Mouse (Mus musculus): ENCODE results near the gene Vps36. TPM values are rescaled to one million over a fixed set of nuclear protein-coding genes. Genes with fewer than 3 reads are reported as not detected.
A peak's percentile ranks its signal among the peaks of the same experiment; 100 is the strongest.

Gene Vps36
- polyA plus RNA-seq, 1 experiment from 2014 or later = 31.1 TPM

DNA sequence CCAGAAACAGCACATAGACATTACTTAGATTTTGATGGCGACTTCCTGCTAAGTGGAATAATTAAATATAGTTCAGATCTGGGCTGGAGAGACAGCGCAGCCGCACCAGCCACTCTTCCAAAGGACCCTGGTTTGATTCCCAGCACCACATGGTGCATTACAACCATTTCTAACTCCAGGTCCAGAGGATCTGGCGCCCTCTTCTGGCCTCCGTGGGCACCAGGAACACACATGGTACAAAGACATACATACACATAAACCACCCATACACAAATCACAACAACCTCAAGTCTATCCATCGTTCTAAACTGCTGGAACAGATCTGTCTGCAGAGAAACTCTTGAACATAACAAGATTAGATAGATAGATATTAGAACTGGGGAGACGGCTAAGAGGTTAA, 16.6 kb upstream of the Vps36 start:
- Histone ChIP-seq H3K27me3 (ENCODE audit: insufficient read depth, poor library complexity, severe bottlenecking) (no peaks in the 10 kb centered on the region), H3K4me1 (replicated peaks) (no peaks in the 10 kb centered on the region), H3K36me3 (peaks cover 81% of the 10 kb centered on the region), H3K4me3 (no peak overlapping the region), H3K27ac (no peak overlapping the region), H3K9me3 (peaks cover 13% of the 10 kb centered on the region)
- WGBS = 96% methylated on average over 7 of the region's 7 CpGs
- no peak for DNase-seq (ENCODE audit: low spot score)

DNA sequence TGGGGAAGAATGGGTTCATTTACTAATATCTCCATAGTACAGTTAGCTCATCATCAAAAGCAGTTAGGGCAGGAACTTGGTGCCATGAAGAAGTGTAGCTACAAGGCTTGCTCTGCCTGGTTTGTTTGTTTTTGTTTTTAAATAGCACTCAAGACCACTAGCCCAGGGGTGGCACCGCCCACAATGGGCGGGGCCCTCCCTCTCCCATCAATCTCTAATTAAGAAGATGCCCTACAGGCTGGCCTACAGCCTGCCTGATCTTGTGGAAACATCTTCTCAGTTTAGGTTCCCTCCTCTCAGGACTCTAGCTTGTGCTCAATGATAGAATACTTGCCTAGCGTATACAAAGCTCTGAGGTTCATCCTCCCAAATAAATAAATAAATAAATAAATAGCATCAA, 7.7 kb upstream of the Vps36 start:
- H3K36me3 ChIP-seq = 0 out of 2 replicates have a peak, but pooled peaks cover 5% of the 10 kb centered on the region
- WGBS = 1% methylated on average over 3 of the region's 3 CpGs
- H3K4me3 ChIP-seq = peak overlapping the region; percentile 70
- H3K9me3 ChIP-seq = no peaks in the 10 kb centered on the region
- peak overlapping the region; percentile 96 for H3K27ac ChIP-seq
- peak; percentile 41 for DNase-seq (ENCODE audit: low spot score)
- H3K4me1 ChIP-seq (replicated peaks) = peaks cover 12% of the 10 kb centered on the region
- no peaks in the 10 kb centered on the region; the same call in 1 of the 2 replicates for H3K27me3 ChIP-seq (ENCODE audit: insufficient read depth, poor library complexity, severe bottlenecking)

DNA sequence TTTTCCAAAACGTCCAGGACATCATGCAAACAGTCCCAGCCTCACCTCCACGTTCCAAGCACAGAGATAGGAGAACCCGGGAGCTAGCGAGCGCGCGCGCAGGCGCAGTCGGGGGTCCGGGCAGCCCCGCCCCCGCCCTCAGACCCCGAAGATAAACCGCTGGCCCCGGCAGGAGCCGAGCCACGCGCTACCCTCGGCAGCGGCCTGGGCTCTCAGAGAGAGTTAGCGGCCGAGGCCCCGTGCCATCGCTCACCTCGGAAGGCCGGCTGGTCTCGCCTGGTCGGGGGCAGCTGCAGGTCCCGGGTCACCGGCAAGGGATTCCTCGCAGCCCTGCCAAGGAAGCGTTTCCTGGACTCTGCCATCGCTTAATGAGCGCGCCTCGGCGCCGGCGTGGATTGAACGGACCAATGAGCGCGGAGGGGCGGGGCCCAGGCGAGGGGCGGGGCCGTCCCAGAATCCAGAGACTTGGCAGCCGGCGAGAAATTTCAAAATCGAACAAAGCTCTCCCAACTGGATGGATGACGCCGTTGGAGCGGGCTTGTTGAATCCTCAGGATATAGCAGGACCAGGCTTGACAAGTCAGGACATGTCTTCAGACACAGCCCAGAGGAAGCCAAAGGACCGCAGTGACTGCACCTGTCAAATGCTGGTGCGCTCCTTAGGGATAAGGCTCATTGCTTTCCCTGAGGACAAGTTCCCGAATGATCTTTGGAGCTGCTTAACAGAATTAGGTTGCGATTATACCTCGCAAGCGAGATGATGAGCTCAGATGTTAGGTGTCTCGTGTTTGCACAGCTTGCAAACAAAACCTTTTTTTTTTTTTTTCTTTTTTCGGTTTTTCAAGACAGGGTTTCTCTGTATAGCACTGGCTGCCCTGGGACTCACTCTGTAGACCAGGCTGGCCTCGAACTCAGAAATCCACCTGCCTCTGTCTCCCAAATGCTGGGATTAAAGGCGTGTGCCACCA, 6.9 kb upstream of the Vps36 start, which contains the start of gene Ckap2:
Ckap2 (minus strand) TSS at position 389 of the 967 bp plus-strand sequence.
- DNase-seq (ENCODE audit: low spot score) = peak; percentile 97
- Histone ChIP-seq H3K27ac (peak within 1 kb of the TSS; percentile 96), H3K9me3 (no peaks in the 10 kb centered on the region), H3K36me3 (no peaks in the 10 kb centered on the region), H3K27me3 (ENCODE audit: insufficient read depth, poor library complexity, severe bottlenecking) (no peaks in the 10 kb centered on the region; the same call in 1 of the 2 replicates), H3K4me1 (replicated peaks) (peaks cover 12% of the 10 kb centered on the region), H3K4me3 (peak within 1 kb of the TSS; percentile 70)
- WGBS = 3% methylated on average over 63 of the region's 63 CpGs

DNA sequence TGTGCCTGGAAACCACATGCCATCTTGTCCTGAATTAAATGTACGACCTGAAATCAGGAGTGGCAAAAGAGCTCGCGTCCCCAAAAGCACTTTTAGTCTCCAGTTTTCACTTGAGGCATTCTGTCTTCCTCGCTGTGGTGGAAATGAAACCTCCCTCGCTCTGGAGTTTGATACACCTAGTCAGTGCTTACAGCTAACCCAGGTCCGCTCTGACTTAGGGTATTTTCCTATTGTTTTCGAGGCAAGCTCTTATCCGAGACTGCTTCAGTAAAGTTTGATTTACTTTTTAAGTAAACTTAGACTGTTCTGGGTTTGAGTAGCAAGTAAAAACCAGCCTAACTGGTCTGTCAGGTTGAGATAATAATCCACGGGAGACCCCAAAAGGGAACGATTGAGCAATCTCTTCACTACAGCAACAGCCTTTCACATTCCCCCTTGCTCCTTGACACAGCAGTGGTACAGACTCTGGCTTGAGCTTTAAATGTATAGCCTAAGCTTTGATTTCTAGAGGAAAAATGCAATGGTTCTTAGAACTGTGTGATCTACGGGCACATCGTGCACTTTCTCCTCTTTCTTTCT, 912 bp downstream of the Vps36 start:
- 20% methylated on average over 12 of the region's 12 CpGs for WGBS
- H3K27me3 ChIP-seq (ENCODE audit: insufficient read depth, poor library complexity, severe bottlenecking) = no peaks in the 10 kb centered on the region
- no peak for DNase-seq (ENCODE audit: low spot score)
- peak overlapping the region; percentile 99 for H3K27ac ChIP-seq
- H3K36me3 ChIP-seq = peaks cover 6% of the 10 kb centered on the region; the same call in 1 of the 2 replicates
- H3K9me3 ChIP-seq = no peaks in the 10 kb centered on the region
- H3K4me1 ChIP-seq (replicated peaks) = peaks cover 18% of the 10 kb centered on the region
- H3K4me3 ChIP-seq = peak overlapping the region; percentile 80

DNA sequence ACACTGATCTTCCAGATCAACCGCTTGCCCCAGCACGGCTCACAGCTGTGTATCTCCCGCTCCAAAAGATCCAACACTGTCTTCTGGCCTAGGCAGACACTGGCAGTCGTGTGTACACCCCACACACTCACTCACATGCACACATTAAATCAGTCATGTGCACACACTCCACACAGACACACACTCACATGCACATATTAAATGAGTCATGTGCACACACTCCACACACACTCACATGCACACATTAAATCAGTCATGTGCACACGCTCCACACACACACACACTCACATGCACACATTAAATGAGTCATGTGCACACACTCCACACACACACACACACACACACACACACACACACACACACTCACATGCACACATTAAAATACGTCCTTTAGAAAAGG, 5.3 kb downstream of the Vps36 start:
- no peak overlapping the region for H3K4me3 ChIP-seq
- no peak for DNase-seq (ENCODE audit: low spot score)
- H3K27ac ChIP-seq = no peak overlapping the region
- WGBS = 92% methylated on average over 6 of the region's 6 CpGs
- peaks cover 7% of the 10 kb centered on the region for H3K9me3 ChIP-seq
- peaks cover 18% of the 10 kb centered on the region for H3K4me1 ChIP-seq (replicated peaks)
- peaks cover 35% of the 10 kb centered on the region for H3K36me3 ChIP-seq
- H3K27me3 ChIP-seq (ENCODE audit: insufficient read depth, poor library complexity, severe bottlenecking) = no peaks in the 10 kb centered on the region

DNA sequence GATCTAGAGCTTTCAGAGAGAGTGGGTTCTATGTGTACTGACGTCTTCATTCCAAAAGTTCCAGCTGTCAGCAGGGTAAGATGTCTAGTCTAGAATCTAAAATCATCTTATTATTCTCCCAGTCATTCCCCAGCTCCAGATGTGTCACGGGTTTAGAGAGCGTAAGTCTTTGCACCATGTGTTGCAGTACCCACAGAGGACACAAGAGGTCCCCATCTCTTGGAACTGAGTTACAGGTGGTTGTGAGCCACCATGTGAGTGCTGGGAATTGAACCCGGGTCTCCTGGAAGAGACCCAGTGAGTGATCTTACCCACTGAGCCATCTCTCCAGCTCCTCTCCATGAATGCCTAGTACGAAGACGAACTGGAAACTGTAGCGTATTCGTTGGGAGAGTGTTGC, 6.9 kb downstream of the Vps36 start:
- H3K36me3 ChIP-seq = peaks cover 44% of the 10 kb centered on the region
- no peak overlapping the region for H3K4me3 ChIP-seq
- no peak overlapping the region for H3K27ac ChIP-seq
- no peak for DNase-seq (ENCODE audit: low spot score)
- peaks cover 7% of the 10 kb centered on the region for H3K9me3 ChIP-seq
- WGBS = 98% methylated on average over 8 of the region's 8 CpGs
- H3K27me3 ChIP-seq (ENCODE audit: insufficient read depth, poor library complexity, severe bottlenecking) = no peaks in the 10 kb centered on the region
- H3K4me1 ChIP-seq (replicated peaks) = peaks cover 8% of the 10 kb centered on the region

DNA sequence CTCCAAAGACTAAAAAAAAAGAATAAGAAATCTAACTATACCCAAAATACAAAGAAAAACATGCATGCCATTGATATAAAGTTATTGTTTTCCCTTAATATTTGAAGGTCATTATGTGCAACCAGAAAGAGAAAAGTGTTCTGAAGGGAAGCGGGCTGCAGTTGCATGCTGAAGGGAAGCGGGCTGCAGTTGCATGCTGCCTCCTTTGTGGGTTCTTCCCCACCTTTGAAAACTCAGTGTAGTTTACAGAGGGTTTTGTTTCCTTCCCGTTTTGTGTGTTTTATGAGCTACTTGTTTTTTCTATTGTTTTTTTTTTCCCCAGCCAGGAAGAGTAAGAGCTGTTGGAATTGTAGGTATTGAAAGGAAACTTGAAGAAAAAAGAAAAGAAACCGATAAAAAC, 14.9 kb downstream of the Vps36 start:
- Histone ChIP-seq H3K4me3 (no peak overlapping the region), H3K27me3 (ENCODE audit: insufficient read depth, poor library complexity, severe bottlenecking) (no peaks in the 10 kb centered on the region), H3K27ac (no peak overlapping the region), H3K4me1 (replicated peaks) (no peaks in the 10 kb centered on the region), H3K36me3 (peaks cover 81% of the 10 kb centered on the region), H3K9me3 (0 out of 2 replicates have a peak, but pooled peaks cover 3% of the 10 kb centered on the region)
- 85% methylated on average over 4 of the region's 4 CpGs for WGBS
- no peak for DNase-seq (ENCODE audit: low spot score)

DNA sequence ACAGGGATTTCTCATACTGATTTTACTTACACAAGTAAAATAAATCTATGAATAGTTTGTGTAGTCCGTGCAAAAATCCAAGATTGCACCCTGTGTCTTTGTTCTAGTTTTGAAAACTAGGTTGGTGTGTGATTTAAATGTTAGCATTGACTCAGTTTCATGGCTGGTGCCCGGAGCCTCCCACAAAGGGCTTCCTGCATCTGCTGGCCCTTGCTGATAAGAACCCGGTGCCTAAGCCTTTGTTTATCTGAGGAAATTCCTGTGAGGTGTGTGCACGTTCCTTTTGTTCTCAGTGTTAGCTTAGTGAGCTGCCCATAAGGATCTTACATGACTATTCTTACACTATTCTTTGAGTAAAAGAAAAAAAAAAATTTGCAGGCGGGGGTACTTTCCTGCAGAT, 16.4 kb downstream of the Vps36 start:
- no peak overlapping the region for H3K4me3 ChIP-seq
- no peaks in the 10 kb centered on the region for H3K27me3 ChIP-seq (ENCODE audit: insufficient read depth, poor library complexity, severe bottlenecking)
- 61% methylated on average over 5 of the region's 5 CpGs for WGBS
- H3K27ac ChIP-seq = no peak overlapping the region
- H3K36me3 ChIP-seq = peaks cover 80% of the 10 kb centered on the region
- H3K4me1 ChIP-seq (replicated peaks) = no peaks in the 10 kb centered on the region
- 0 out of 2 replicates have a peak, but pooled peaks cover 3% of the 10 kb centered on the region for H3K9me3 ChIP-seq
- DNase-seq (ENCODE audit: low spot score) = no peak

DNA sequence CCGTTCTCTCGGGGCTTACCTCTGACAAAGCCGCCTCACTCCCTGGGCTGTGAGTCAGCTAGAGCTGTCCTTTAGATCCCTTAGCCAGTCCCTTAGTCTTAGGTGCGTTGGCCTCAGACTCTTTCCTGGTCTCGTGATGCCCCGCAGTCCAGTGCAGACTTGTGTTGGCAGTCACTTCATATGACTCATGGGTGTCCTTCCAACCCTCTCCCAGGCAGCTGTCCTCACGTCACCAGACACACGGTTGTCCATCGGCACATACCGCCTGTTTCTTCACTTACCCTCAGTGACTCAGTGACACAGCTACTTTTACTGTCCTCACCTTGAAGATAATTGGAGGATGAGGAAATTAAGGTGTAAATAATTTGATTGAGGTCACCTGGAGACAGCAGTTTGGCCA, 22.2 kb downstream of the Vps36 start:
- H3K4me3 ChIP-seq = no peak overlapping the region
- 97% methylated on average over 10 of the region's 10 CpGs for WGBS
- DNase-seq (ENCODE audit: low spot score) = no peak
- H3K4me1 ChIP-seq (replicated peaks) = no peaks in the 10 kb centered on the region
- H3K36me3 ChIP-seq = peaks cover 87% of the 10 kb centered on the region
- H3K27me3 ChIP-seq (ENCODE audit: insufficient read depth, poor library complexity, severe bottlenecking) = no peaks in the 10 kb centered on the region
- H3K27ac ChIP-seq = no peak overlapping the region
- 0 out of 2 replicates have a peak, but pooled peaks cover 3% of the 10 kb centered on the region for H3K9me3 ChIP-seq

DNA sequence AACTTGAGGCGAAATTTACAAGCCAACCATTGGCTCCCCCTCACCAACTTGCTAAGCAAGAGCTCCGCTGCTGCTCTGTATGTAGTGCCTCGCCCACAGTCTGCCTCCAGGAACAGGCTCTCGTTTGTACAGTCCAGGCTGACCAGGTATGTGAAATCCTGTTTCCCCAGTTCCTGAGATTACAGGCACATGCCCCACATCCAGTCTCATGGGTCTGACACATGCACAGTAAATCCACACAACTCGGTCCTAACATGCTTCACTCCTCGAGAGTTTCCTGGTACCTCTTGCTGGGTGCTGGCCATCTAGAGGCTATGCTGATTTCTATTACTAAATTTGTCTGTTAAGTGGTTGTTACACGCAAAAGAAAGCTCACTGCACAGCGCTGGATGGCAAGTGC, 33.8 kb downstream of the Vps36 start:
- DNase-seq (ENCODE audit: low spot score) = no peak
- Histone ChIP-seq H3K4me3 (no peak overlapping the region), H3K27ac (no peak overlapping the region), H3K27me3 (ENCODE audit: insufficient read depth, poor library complexity, severe bottlenecking) (peaks cover 30% of the 10 kb centered on the region), H3K36me3 (peaks cover 23% of the 10 kb centered on the region), H3K9me3 (no peaks in the 10 kb centered on the region), H3K4me1 (replicated peaks) (peaks cover 17% of the 10 kb centered on the region)
- 70% methylated on average over 8 of the region's 8 CpGs for WGBS

DNA sequence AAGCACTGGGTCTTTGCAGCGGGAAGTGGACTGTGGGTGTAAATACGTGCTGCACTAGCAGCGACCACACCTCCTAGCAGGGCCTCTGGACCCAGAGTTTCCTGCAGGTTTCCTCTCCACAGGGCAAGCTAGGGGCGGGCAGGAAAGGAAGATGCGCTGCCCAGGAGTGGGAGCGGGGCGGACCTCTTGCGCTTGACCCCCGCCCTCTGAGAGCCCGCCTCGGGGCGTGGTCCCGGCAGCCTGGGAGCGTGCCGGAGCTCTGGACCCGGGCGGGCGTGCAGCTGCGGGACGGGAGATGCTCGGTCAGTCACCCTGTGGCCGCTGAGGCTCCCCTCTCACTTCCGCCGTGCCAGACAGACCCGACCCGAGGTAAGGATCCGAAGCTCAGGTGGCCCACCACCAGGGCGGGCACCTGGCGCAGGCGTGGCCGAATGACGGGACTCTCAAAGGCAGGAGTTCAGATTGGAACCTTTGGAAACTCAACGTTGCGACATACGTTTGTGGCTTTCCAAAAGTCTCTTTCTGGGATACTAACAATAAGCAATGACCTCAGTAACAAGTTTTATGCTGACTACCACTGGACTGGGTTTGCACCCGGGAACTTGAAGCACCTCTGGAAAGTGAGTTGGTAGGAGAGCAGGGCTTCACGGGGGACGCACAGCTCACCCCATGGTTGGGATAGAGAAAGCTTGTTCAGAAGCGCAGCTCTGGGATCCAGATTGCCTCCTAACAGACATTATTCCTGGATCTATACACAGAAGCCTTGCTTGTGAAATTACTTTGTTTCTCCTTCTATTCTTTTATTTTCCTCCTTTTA, 34.7 kb downstream of the Vps36 start, which contains the start of gene Thsd1:
Thsd1 (plus strand) TSS at position 253 of the 817 bp plus-strand sequence.
- Histone ChIP-seq H3K36me3 (peaks cover 15% of the 10 kb centered on the region), H3K4me3 (peak within 1 kb of the TSS; percentile 62), H3K27ac (peak within 1 kb of the TSS; percentile 36; the same call in 1 of the 2 replicates), H3K4me1 (replicated peaks) (peaks cover 17% of the 10 kb centered on the region), H3K9me3 (no peaks in the 10 kb centered on the region), H3K27me3 (ENCODE audit: insufficient read depth, poor library complexity, severe bottlenecking) (peaks cover 30% of the 10 kb centered on the region)
- peak; percentile 58 for DNase-seq (ENCODE audit: low spot score)
- 1% methylated on average over 39 of the region's 39 CpGs for WGBS

DNA sequence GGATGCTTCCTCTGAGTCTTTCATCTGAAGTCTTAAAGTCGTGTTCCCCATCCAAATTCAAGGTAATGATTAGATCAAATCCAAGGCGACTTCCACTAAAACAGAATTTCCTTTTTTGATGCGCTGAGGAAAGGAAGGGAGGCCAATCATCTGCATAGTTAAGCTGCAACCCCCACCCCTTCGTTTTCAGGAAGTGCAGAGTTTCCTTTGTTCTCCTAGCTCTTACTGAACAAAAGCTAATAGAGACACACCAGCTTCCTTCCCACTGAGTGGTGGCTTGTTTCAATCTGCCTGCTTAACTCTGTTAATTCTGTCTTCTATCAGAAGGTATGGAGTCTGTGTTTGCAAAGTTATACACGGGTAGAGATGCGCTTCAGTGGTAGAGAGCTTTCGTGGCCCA, 36.0 kb downstream of the Vps36 start:
- H3K4me3 ChIP-seq = 0 out of 2 replicates have a peak overlapping the region, but pooled peaks have one; percentile 13
- H3K27me3 ChIP-seq (ENCODE audit: insufficient read depth, poor library complexity, severe bottlenecking) = peaks cover 30% of the 10 kb centered on the region
- peaks cover 17% of the 10 kb centered on the region for H3K4me1 ChIP-seq (replicated peaks)
- no peaks in the 10 kb centered on the region for H3K9me3 ChIP-seq
- H3K36me3 ChIP-seq = peaks cover 2% of the 10 kb centered on the region
- H3K27ac ChIP-seq = no peak overlapping the region
- WGBS = 35% methylated on average over 7 of the region's 7 CpGs
- no peak for DNase-seq (ENCODE audit: low spot score)

Measured in hindbrain, embryonic 10.5 days (tissue).